Mouse (Mus musculus): Measurements from ENCODE around the gene Polr3g.
"Not testable (repeated sequence)": the region's sequence is repeated elsewhere in the genome, so short reads cannot be mapped to it uniquely, and the experiment has no call there.

Gene Polr3g

DNA sequence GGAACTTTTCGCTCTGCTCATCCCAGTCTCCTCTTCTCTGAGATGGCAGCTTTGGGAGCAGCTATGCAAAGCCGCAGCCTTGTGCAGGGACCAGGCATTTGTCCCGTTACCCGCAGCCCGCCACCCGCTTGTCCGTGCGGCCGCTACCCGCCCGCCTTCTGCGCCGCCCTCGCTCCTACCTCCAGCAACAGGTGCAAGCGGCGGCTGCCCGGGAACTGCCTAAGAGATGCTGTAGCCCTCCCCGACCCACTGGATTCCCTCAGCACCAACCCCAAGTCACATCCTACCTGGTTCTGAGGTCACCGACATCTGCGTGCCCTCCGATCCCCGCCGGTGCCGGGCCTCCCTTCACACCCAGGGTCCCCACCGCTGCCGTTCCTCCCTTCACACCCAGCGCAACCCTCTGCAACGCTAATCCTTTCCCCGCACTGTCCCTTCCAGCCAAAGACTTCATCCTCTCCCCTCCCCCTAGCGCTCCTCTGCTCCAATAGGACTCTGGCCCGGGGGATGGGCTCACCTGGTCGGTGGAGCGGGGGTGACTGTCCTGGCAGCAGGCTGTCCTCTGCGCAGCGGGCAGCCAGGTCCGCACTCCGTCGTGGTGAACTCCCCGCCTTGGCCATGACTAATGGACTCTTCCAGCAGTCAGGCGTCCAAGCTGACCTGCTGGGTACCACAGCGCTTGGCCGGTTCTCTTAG lies 77.9 kb downstream of the Polr3g start, which contains the start of gene Adgrv1:
Gene Adgrv1 (minus strand): TSS at position 435 of the 696 bp plus-strand sequence.
- DNase-seq (ENCODE audit: low read depth, low spot score): peak; percentile 98

DNA sequence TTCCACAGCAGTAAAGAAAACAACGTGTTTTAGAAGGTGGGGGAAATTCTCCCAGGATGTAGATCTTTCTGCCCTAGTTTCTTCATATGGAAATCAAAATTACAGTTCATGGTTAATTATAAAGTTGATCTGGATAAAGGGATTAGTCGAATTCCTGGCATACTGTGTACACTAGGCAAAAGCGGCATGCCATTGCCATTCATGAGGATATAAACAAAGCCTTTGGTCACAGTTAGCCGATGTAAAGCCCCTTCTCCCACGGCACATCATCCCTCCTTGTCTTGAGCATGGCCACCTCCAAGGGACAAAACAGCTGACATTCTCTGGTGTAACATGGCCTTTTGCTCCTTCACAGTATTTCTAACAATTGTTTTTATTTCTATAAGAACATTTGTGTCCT lies 80.2 kb downstream of the Polr3g start:
- no peak for DNase-seq (ENCODE audit: low read depth, low spot score)

DNA sequence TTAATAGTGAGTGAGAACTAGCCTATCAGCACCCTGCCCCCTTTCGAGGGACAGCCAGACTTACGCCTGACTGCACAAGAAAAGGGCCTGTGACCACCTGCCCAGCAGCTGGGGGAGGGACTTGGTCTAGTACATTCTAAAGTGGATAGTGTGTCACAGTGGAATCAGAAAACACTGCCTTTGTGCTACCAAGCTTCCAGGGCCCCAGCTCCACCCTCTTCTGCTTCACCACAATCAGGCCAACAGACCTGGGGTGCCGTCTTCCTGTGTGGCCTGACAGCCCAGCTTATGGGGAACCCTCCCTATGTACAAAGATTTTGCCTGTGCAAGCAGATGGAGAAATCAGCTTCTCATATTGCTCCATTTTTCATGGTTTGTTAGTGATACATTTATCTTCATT lies 81.4 kb downstream of the Polr3g start:
- no peak for DNase-seq (ENCODE audit: low read depth, low spot score)

DNA sequence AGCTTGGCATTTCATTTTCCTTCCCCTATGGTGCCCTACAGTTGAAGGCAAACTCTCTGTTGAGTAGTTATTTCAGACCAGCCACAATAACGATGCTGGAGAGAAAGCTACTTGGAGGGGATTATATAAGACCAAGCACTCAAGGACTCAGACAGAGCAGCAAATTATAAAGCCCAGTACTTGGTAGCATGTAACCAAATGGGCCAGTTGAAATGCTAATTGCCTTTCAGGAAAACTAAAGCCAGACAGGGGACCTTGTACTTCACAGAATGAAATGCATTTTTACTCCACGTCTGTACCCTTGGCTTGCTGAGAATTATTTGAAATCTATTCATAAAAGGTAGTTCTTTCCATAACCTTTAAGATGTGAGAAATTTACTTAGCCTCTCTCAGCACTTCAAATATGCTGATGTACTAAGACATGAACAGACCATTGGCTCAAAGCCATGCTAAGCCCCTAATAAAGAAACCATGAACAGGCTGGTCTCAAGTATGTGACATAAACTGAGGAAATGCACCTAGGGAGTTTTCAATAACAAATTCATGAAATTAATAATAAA lies 82.1 kb downstream of the Polr3g start:
- no peak for DNase-seq (ENCODE audit: low read depth, low spot score)

DNA sequence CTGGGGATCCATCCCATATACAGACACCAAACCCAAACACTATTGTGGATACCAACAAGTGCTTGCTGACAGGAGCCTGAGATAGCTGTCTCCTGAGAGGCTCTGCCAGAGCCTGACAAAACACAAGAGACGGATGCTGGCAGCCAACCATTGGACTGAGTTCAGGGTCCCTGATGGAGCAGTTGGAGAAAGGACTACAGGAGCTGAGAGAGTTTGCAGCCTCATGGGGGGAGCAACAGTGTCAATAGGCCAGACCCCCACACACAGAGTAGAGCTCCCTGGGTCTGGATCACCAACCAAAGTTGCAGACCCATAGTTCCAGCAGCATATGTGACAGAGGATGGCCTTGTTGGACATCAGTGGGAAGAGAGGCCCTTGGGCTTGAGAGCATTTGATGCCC lies 83.0 kb downstream of the Polr3g start:
- not testable (repeated sequence) for DNase-seq (ENCODE audit: low read depth, low spot score)
